Mouse (Mus musculus): ENCODE results near the gene Pde4b. TPM values are rescaled to one million over a fixed set of nuclear protein-coding genes. Genes with fewer than 3 reads are reported as not detected.

The Pde4b gene
- polyA plus RNA-seq, 1 experiment from 2014 or later, result 35.4 TPM

GRCm38 (mm10) chr4:102302568-102302967 lies 215.2 kb downstream of the Pde4b start:
- no peak overlapping the region for H3K9ac ChIP-seq (ENCODE audit: low read length)
- no peak overlapping the region for H3K4me2 ChIP-seq (ENCODE audit: low read depth, low read length)
- no peaks in the 10 kb centered on the region for H3K4me1 ChIP-seq (replicated peaks; ENCODE audit: control insufficient read depth, insufficient read depth, low read length)
- 64% methylated on average over 4 of the region's 4 CpGs for WGBS
- H3K4me3 ChIP-seq (ENCODE audit: low read length), result no peak overlapping the region
- H3K9me3 ChIP-seq (ENCODE audit: control insufficient read depth, low read length), result no peaks in the 10 kb centered on the region
- ATAC-seq (ENCODE audit: low read depth), result no peak
- H3K36me3 ChIP-seq (ENCODE audit: control insufficient read depth, insufficient read depth, low read length), result no peaks in the 10 kb centered on the region
- no peaks in the 10 kb centered on the region for H3K27me3 ChIP-seq (ENCODE audit: control insufficient read depth, insufficient read depth, low read depth, low read length)
- no peak overlapping the region for H3K27ac ChIP-seq (ENCODE audit: low read length)

GRCm38 (mm10) chr4:102307661-102308297 lies 220.4 kb downstream of the Pde4b start:
- 69% methylated on average over 4 of the region's 4 CpGs for WGBS
- H3K9ac ChIP-seq (ENCODE audit: low read length), result no peak overlapping the region
- no peaks in the 10 kb centered on the region for H3K36me3 ChIP-seq (ENCODE audit: control insufficient read depth, insufficient read depth, low read length)
- H3K27me3 ChIP-seq (ENCODE audit: control insufficient read depth, insufficient read depth, low read depth, low read length), result no peaks in the 10 kb centered on the region
- no peak for ATAC-seq (ENCODE audit: low read depth)
- no peak overlapping the region for H3K27ac ChIP-seq (ENCODE audit: low read length)
- no peaks in the 10 kb centered on the region for H3K9me3 ChIP-seq (ENCODE audit: control insufficient read depth, low read length)
- no peak overlapping the region for H3K4me2 ChIP-seq (ENCODE audit: low read depth, low read length)
- H3K4me1 ChIP-seq (replicated peaks; ENCODE audit: control insufficient read depth, insufficient read depth, low read length), result no peaks in the 10 kb centered on the region
- no peak overlapping the region for H3K4me3 ChIP-seq (ENCODE audit: low read length)

DNA sequence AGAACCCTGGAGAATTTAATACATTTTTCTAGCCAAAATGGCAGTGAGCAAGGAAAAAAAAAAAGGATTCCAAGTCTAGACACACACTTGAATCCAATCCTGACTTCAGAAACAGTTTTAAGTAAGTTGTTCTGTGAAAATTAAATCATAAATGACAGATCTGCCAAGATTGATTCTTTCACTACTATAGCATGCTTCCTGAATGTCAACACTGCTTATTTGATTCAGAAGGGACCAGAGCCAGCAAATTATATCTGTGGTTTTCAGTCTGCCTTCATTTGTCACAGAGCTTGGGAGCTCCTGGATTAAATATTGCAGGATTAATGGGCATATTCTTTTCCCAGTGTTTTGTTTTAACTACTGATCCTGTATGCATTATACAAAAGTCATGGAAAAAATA lies 223.3 kb downstream of the Pde4b start:
- H3K4me2 ChIP-seq (ENCODE audit: low read depth, low read length), result no peak overlapping the region
- H3K4me3 ChIP-seq (ENCODE audit: low read length), result no peak overlapping the region
- no peaks in the 10 kb centered on the region for H3K36me3 ChIP-seq (ENCODE audit: control insufficient read depth, insufficient read depth, low read length)
- H3K27me3 ChIP-seq (ENCODE audit: control insufficient read depth, insufficient read depth, low read depth, low read length), result no peaks in the 10 kb centered on the region
- H3K27ac ChIP-seq (ENCODE audit: low read length), result no peak overlapping the region
- no peaks in the 10 kb centered on the region for H3K4me1 ChIP-seq (replicated peaks; ENCODE audit: control insufficient read depth, insufficient read depth, low read length)
- H3K9me3 ChIP-seq (ENCODE audit: control insufficient read depth, low read length), result no peaks in the 10 kb centered on the region
- no peak for ATAC-seq (ENCODE audit: low read depth)
- no peak overlapping the region for H3K9ac ChIP-seq (ENCODE audit: low read length)

- Histone ChIP-seq H3K9ac (ENCODE audit: low read length) (no peak overlapping the region), H3K27ac (ENCODE audit: low read length) (no peak overlapping the region), H3K36me3 (ENCODE audit: control insufficient read depth, insufficient read depth, low read length) (no peaks in the 10 kb centered on the region), H3K9me3 (ENCODE audit: control insufficient read depth, low read length) (no peaks in the 10 kb centered on the region), H3K4me3 (ENCODE audit: low read length) (no peak overlapping the region), H3K27me3 (ENCODE audit: control insufficient read depth, insufficient read depth, low read depth, low read length) (no peaks in the 10 kb centered on the region), H3K4me2 (ENCODE audit: low read depth, low read length) (no peak overlapping the region), H3K4me1 (replicated peaks; ENCODE audit: control insufficient read depth, insufficient read depth, low read length) (no peaks in the 10 kb centered on the region)
- no peak for ATAC-seq (ENCODE audit: low read depth)
- WGBS, result 74% methylated on average over 2 of the region's 2 CpGs
Observed at GRCm38 (mm10) chr4:102316011-102316410, 228.7 kb downstream of the Pde4b start.

GRCm38 (mm10) chr4:102316699-102317285 lies 229.4 kb downstream of the Pde4b start:
- H3K9me3 ChIP-seq (ENCODE audit: control insufficient read depth, low read length), result no peaks in the 10 kb centered on the region
- H3K9ac ChIP-seq (ENCODE audit: low read length), result no peak overlapping the region
- no peak overlapping the region for H3K4me3 ChIP-seq (ENCODE audit: low read length)
- no peak overlapping the region for H3K4me2 ChIP-seq (ENCODE audit: low read depth, low read length)
- H3K27me3 ChIP-seq (ENCODE audit: control insufficient read depth, insufficient read depth, low read depth, low read length), result no peaks in the 10 kb centered on the region
- H3K36me3 ChIP-seq (ENCODE audit: control insufficient read depth, insufficient read depth, low read length), result no peaks in the 10 kb centered on the region
- H3K27ac ChIP-seq (ENCODE audit: low read length), result no peak overlapping the region
- no peaks in the 10 kb centered on the region for H3K4me1 ChIP-seq (replicated peaks; ENCODE audit: control insufficient read depth, insufficient read depth, low read length)
- WGBS, result 36% methylated on average over 5 of the region's 5 CpGs
- ATAC-seq (ENCODE audit: low read depth), result no peak

- H3K9me3 ChIP-seq (ENCODE audit: control insufficient read depth, low read length), result no peaks in the 10 kb centered on the region
- H3K4me2 ChIP-seq (ENCODE audit: low read depth, low read length), result no peak overlapping the region
- no peaks in the 10 kb centered on the region for H3K27me3 ChIP-seq (ENCODE audit: control insufficient read depth, insufficient read depth, low read depth, low read length)
- H3K9ac ChIP-seq (ENCODE audit: low read length), result no peak overlapping the region
- no peak for ATAC-seq (ENCODE audit: low read depth)
- no peak overlapping the region for H3K4me3 ChIP-seq (ENCODE audit: low read length)
- H3K4me1 ChIP-seq (replicated peaks; ENCODE audit: control insufficient read depth, insufficient read depth, low read length), result no peaks in the 10 kb centered on the region
- WGBS, result 78% methylated on average over 6 of the region's 6 CpGs
- H3K27ac ChIP-seq (ENCODE audit: low read length), result no peak overlapping the region
- H3K36me3 ChIP-seq (ENCODE audit: control insufficient read depth, insufficient read depth, low read length), result no peaks in the 10 kb centered on the region
Observed at GRCm38 (mm10) chr4:102318596-102318995, 231.3 kb downstream of the Pde4b start.

DNA sequence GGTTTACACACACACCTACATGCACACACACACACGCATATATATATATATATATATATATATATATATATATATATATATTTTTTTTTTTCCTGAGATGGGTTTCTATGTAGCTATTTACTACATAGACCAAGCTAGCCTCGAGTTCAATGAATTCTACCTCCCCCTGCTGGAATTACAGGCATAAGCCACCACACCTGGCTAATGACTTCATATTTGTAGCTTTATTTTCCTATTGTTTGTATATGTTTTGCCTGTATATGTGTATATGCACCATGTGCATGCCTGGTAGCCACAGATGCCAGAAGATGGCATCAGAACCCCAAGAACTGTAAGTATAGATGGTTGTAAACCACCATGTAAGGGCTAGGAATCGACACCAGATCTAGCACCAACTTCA lies 234.0 kb downstream of the Pde4b start:
- no peaks in the 10 kb centered on the region for H3K27me3 ChIP-seq (ENCODE audit: control insufficient read depth, insufficient read depth, low read depth, low read length)
- H3K9me3 ChIP-seq (ENCODE audit: control insufficient read depth, low read length), result no peaks in the 10 kb centered on the region
- no peak overlapping the region for H3K27ac ChIP-seq (ENCODE audit: low read length)
- H3K9ac ChIP-seq (ENCODE audit: low read length), result no peak overlapping the region
- no peak for ATAC-seq (ENCODE audit: low read depth)
- 71% methylated on average over 3 of the region's 3 CpGs for WGBS
- no peak overlapping the region for H3K4me2 ChIP-seq (ENCODE audit: low read depth, low read length)
- no peaks in the 10 kb centered on the region for H3K4me1 ChIP-seq (replicated peaks; ENCODE audit: control insufficient read depth, insufficient read depth, low read length)
- no peak overlapping the region for H3K4me3 ChIP-seq (ENCODE audit: low read length)
- H3K36me3 ChIP-seq (ENCODE audit: control insufficient read depth, insufficient read depth, low read length), result no peaks in the 10 kb centered on the region

DNA sequence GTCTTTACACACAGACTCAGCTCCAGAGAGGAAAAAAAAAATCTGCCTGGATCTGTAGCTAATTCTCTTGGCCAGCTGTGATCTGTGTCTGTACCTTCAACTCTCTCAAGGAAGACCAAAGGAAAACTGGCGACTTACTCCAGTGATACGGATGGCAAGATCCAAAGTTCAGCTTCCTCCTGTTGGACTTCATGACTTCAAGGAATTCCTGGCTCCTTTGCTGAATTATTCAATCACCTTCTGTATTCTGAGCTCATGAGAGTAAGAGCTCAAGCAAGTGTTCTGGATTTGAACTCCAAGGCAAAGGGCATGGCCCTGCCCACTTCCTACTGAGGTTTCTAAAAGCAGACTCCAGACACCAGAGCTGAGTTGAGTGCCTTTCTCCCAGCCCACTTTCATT lies 245.0 kb downstream of the Pde4b start:
- Histone ChIP-seq H3K9me3 (ENCODE audit: control insufficient read depth, low read length) (no peaks in the 10 kb centered on the region), H3K36me3 (ENCODE audit: control insufficient read depth, insufficient read depth, low read length) (no peaks in the 10 kb centered on the region), H3K9ac (ENCODE audit: low read length) (no peak overlapping the region), H3K4me2 (ENCODE audit: low read depth, low read length) (no peak overlapping the region), H3K4me3 (ENCODE audit: low read length) (no peak overlapping the region), H3K27ac (ENCODE audit: low read length) (no peak overlapping the region), H3K4me1 (replicated peaks; ENCODE audit: control insufficient read depth, insufficient read depth, low read length) (no peaks in the 10 kb centered on the region), H3K27me3 (ENCODE audit: control insufficient read depth, insufficient read depth, low read depth, low read length) (no peaks in the 10 kb centered on the region)
- WGBS, result 79% methylated on average over 2 of the region's 2 CpGs
- ATAC-seq (ENCODE audit: low read depth), result no peak

- Histone ChIP-seq H3K9me3 (ENCODE audit: control insufficient read depth, low read length) (no peaks in the 10 kb centered on the region), H3K4me1 (replicated peaks; ENCODE audit: control insufficient read depth, insufficient read depth, low read length) (no peaks in the 10 kb centered on the region), H3K27me3 (ENCODE audit: control insufficient read depth, insufficient read depth, low read depth, low read length) (no peaks in the 10 kb centered on the region), H3K9ac (ENCODE audit: low read length) (no peak overlapping the region), H3K27ac (ENCODE audit: low read length) (no peak overlapping the region), H3K36me3 (ENCODE audit: control insufficient read depth, insufficient read depth, low read length) (no peaks in the 10 kb centered on the region), H3K4me2 (ENCODE audit: low read depth, low read length) (no peak overlapping the region), H3K4me3 (ENCODE audit: low read length) (no peak overlapping the region)
- WGBS, result 69% methylated on average over 4 of the region's 4 CpGs
- ATAC-seq (ENCODE audit: low read depth), result no peak
Observed at GRCm38 (mm10) chr4:102332885-102333284, 245.5 kb downstream of the Pde4b start.

Data from lung, embryonic 16.5 days (tissue).